Mouse (Mus musculus) frontal cortex, postnatal 36 days (tissue): Measurements from ENCODE around the gene Ccnb2.
"Not testable (repeated sequence)": the region's sequence is repeated elsewhere in the genome, so short reads cannot be mapped to it uniquely, and the experiment has no call there.

Experiments used
- DNase-seq, 2 experiments: peaks; one replicate each; pipeline ENCODE4 v3.0.0; 2022; ENCODE audit warnings: low spot score in 2 of 2

The Ccnb2 gene

DNA sequence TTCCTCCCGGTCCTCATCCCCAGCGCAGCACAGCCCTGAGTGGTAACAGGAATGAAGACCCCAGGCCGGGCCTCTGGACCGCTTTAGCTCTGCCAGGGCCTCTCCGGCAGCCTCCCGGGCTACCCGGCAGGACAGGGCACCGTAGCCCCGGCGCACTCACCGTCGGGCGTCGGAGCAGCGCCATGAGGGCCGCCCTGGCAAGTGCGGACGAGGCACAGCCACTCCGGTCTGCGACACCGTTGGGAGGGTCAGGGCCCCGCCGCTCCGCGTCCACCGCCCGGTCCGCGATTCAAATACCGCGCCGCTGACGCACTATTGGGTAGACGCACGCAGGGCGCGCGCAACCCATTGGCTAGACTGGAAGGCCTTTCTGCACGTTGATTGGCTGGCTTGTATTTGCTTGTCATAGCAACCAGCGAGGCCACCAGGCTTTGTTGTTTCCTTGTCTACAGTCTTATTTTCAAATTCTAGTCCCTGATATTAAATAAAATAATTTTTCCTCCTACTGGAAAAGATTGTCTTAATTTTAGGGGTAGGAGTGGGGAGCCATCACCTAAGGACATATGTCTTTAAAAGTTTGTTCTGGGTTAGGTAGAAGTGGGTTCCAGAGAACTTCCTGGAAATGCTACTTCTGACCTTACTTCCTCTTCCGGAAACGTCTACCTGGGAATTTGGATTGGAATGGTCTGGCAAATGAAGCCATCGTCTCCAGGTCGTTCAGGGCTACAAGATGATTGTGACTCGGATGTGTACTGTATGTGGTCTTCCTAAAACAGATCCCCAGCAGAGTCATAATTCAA, at the start of gene Ccnb2:
Gene Ccnb2, minus strand, starts transcription at position 291 of the 800 bp plus-strand sequence.
- DNase-seq = peak; percentile 72 to 86

DNA sequence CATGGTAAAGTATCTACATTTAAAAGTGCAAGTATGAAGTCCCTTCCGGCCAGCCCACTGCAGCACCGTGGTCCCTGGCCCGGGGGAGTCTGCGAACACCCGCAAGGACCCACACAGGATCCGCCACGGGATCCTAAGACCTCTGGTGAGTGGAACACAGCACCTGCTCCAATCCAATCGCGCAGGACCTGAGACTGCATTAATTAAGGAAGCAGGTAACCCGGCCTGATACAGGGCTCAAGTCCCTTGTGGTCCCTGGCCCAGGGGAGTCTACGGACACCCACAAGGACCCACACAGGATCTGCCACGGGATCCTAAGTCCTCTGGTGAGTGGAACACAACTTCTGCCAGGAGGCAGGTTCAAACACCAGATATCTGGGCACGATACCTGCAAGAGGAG, 41.7 kb upstream of the Ccnb2 start:
- DNase-seq = not testable (repeated sequence)

DNA sequence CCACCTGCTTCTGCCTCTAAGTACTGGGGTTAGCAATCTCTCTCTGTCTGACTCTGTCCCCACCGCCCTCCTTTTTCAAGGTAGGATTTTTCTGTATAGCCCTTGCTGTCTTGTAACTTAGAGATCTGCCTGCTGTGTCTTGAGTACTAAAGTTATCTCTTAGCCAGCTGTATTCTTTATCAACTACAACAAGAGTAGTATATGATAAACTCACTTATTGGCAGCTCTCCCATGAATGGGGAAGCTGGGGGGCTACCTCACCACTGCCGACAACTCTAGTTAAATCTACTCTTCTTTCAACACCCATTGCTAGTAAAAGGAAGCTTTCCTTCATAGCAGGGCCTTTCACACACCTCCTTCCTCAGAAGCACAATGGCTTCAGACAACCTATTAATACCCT, 31.0 kb upstream of the Ccnb2 start:
- no peak for DNase-seq

DNA sequence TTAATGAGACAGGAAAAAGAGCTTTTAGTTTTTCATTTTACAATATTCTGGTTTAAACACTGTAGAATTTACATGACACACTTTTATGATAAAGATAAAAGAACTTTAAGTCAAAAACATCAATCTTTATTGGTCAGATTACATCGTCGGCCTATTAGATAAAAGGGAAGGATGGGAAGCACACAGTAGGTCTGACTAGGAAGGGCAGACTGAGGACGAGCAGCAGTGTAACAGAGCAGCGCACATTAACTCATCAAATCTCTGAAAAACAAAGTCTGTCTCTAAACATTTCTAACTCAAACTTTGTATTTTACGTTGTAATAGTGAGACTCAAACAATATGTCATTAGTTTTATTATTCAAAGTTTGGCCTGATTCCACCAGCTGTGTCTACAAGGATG, 27.7 kb upstream of the Ccnb2 start:
- DNase-seq = no peak

DNA sequence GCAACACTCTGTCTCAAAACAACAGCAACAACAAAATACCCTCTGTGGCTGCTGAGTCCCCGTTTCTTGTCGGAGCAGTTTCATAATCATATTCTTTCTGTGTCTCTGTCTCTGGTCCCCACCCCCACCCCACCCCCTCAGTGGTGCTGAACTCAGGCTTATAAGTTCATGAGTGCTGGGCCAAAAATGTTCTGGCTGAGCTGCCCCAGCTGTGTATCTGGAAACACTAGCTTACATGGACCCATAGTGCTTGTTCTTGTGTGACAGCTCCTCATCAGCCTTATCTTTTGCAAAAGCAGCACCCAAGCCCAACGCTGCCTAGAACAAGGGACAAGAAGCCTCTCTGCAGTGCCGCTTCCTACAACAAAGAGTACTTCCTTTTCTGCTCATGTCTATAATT, 18.6 kb upstream of the Ccnb2 start:
- DNase-seq = no peak

DNA sequence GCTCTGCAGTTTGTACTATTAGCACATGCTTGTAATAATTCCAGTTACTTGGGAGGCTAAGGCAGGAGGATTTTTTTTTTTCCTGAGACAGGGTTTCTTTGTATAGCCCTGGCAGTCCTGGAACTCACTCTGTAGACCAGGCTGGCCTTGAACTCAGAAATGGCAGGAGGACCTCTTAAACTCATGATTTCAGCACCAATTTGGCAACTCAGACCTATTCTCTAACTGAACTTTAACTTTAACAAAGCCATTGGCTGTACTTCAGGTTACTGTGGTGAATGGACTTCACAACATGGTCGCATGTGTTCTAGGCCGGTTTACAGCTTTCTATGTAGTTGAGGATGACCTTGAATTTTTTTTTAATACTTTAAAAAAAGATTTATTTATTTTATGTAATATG, 1.3 kb upstream of the Ccnb2 start:
- DNase-seq = no peak

DNA sequence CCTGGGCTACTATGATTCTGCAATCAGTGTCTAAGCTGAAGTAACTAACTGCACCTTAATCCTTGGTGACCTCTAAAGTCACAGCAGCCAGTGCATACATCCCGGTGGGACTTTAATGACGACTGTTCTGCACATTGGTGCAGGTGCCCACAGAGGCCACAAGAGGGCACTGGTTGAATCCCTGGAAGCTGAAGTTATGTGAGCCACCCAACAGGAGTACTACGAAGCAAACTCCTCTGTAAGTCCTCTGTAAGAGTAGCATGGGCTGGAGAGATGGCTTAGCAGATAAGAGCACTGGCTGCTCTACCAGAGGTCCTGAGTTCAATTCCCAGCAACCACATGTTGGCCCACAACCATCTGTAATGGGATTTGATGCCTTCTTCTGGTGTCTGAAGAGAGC, 4.9 kb downstream of the Ccnb2 start:
- DNase-seq = no peak

DNA sequence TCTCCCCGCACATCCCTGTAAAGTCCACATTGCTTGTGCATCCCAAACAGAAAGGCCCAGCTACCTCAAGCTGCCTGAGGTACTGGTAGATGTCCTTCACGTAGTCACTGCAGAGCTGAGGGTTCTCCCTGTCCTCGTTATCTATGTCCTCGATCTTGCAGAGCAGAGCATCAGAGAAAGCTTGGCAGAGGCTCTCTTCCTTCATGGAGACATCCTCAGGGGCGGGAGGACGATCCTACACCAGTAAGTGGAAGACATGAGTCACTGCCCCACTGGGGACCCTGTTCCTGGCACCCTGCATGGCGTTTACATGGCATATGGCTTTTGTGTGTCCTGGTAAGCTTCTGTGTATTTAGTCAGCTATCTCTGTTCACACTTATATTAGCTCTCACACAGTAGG, 8.3 kb downstream of the Ccnb2 start:
- no peak for DNase-seq

DNA sequence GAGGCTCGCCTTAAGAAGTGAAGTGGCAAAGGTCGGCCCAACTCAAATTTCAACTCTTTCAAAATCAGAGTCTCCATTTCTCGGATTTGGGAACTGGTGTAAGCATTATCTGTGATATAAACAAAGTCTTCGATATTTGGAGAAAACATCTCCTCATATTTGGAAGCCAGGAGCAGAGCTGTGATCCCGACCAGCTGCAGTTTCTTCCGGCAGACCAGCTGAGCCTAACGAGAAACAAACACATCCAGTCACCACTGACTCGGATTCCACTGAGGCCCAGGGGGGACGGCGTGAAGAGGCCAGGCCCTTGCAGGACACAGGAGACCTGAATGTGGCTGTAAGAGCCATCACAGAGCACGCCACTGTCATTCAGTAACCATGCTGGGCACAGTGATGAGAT, 10.7 kb downstream of the Ccnb2 start:
- DNase-seq = no peak

DNA sequence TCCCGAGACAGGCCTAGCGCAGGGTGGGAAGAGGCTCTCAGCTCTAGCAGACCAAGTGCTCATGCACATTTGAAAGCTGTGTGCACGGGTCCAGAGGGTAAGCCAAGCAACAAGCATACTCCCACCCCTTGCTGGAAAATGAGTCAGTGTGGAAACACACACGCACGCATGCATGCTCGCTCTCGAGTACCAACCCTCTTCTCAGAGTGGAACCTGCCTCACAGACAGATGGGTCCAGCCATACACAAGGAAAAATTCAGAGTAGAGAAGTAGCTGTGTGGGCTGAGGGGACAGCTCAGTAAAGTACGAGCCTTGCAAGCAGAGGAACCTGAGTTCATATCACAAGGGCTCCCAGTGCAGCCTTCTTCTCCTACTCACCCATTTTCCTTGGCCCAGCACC, 11.6 kb downstream of the Ccnb2 start:
- no peak for DNase-seq

DNA sequence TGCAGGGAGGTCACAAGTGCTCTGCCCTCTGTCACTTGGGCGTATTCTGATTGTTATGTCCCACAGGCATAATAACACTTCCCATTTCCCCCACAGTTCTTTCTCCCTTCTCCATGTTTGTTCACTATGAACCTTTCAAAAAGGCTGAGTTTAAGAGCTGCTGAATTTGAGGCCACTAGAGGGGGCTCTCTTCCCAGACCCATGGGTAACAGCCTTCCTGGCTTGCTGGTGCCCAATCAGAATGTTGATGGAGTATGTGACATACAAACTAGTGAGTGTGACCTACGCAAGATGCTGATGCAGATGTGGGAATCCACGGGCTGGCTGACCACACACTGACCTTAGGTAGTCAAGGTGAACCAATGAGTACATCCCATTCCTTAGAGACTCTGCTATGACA, 12.6 kb downstream of the Ccnb2 start:
- no peak for DNase-seq

DNA sequence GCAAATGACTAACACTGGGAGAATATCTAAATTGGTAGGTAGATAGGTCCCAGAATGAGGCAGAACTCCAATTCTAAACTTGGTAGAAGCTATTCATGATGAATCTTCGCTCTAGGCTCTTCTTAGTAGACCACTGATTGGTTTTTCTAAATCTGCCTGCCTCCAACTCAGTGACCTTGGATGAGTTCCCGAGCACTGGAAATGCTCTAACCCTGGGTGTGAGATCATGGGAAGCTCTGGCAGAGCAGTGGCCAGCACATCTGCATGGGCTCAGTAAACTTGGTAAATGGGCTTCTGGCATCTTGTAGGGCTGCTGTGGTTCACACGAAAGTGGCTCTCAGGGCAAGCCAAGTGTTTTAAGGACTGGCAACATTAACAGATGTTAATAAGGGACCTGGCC, 14.8 kb downstream of the Ccnb2 start:
- no peak for DNase-seq

DNA sequence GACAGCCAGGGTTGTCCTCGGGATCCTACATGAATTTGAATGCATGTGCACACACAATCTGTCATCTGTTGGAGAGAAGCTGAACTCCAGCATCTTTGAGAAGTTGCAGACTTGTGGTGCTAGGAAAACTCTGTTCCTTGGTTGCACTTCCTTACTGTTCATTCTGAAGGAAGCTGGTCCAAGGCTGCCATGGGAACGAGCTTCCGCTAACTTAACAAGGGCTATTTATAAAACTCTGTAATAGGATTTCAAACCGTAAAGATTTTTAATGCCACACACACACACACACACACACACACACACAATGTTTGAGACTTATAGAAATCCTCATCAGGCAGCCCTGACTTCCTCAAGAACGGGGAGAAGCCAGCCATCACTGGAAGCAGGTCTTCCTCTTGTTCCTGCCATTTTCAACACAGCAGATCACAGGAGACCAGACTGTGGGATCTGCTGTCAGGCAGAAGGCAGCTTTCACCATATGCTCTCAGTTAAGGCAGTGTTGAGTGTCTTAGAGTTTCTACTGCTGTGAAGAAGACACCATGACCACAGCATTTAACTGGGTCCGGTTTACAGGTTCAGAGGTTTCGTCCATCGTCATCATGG, 19.3 kb downstream of the Ccnb2 start:
- DNase-seq = peak in 1 of 2 experiments; percentile 40

DNA sequence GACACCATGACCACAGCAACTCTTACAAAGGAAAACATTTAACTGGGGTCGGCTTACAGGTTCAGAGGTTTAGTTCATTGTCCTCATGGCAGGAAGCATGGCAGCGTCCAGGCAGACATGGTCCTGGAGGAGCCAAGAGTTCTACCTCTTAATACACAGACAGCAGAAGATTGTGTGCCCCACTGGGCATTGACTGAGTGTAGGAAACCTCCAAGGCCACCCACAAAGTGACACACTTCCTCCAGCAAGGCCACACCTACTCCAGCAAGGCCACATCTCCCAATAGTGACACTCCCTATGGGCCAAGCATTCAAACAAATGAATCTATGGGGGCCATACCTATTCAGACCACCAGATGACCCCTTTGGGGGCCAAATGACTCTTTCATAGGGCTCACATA, 25.3 kb downstream of the Ccnb2 start:
- DNase-seq = no peak

DNA sequence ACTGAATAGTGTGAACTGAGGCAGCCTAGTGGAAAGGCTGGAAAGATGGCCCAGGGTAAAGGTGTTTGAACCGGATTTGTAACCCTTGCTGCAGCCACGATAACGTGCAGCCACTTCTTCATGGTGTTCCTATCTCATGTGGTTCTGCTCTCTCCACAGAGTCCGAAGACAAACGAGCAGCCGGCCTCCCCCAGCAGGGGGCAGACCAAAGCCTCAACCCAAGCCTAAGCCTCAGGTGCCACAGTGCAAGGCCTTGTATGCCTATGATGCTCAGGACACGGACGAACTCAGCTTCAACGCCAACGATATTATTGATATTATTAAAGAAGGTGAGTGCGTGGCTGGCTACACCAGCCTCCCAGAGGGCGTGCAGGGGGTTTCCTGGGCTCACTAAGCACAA, 25.7 kb downstream of the Ccnb2 start:
- no peak for DNase-seq

DNA sequence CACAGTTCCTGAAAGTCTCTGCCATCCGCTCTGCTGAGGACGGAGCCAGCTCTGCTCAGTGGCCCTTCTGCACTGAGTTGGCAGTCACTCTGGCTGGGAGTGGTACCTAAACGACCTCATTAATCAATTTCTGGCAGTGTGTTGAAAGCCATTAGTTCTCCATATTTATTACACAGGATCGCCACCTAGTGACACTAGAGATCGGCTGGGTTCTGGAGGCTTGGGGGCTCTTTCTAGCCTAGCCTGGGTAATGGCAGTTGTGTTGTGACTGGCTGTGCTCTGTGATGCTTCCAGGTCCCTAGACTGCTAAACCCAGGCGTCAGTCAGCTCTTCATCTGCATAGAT, 28.8 kb downstream of the Ccnb2 start:
- DNase-seq = peak; percentile 32 to 50

DNA sequence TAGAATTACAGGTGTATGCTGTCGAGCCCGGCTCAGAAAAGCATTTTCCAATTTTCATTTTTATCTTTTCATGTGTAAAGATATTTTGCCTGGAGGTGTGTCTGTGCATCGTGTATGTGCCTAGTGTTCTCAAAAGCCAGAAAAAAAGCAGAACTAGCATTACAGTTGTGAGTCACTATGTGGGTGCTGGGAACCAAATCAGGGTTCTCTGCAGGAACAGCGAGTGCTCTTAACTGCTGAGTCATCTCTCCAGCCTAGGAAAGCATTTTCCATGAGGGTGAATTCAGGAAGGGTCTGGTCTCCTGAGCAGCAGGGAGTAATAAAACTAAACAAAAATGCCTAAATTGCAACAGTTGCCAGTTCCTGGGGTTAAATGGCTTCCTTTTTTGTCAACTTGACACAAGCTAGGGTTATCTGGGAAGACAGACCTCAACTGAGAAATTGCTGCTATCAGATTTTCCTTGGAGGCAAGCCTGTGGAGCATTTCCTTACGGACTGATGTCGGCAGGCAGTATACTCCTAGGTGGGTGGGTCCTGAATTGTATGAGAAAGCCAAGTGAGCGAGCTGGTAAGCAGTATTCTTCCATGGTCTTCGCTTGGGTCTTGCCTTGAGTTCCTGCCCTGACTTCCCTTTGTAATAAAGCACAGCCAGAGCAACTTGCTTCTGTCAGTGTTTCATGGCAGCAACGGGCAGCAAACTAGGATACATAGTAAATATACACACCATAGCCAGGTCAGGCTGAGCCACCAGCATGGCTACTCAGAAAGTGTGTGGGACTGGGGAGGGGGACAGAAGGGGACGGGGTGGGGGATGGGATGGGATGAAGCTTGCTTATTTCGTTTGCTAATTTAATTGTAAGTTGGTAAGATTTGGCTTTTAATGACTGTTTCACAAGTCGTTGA, 29.4 kb downstream of the Ccnb2 start:
- no peak for DNase-seq

DNA sequence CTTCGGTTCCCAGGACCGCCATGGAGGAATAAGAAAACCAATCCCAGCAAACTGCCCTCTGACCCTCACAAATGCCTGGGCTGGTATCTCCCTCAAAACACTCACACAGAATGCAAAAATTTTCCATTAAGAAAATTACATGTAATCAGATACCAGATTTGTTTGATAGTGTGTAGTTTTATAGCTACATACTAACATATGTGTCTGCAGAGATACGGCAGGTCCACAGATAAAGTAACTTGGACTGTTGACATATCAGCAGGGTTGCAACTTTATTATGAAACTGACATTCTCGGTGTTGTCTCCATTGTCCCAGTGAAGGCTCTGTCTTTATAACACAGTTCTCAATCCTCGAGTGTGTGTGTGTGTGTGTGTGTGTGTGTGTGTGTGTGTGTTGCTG, 30.3 kb downstream of the Ccnb2 start:
- DNase-seq = no peak

DNA sequence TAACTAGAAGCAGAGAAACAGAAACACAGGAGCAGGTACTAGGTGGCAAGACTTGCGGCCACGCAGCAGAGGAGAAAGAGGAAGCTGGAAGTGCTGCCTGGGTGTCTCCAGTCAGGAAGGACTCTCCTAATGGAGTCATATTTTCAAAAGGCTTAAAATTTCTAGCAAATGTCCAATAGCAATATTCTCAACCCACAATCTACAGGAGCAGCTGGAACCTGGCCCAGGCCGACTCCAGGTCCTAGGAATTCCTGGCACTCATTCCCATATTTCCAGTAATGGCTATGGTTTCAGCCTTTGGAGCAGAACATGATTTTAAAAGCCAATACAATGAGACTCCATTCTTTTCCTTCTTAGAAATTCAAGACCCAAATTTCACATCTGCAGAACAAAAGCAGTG, 31.8 kb downstream of the Ccnb2 start:
- no peak for DNase-seq

DNA sequence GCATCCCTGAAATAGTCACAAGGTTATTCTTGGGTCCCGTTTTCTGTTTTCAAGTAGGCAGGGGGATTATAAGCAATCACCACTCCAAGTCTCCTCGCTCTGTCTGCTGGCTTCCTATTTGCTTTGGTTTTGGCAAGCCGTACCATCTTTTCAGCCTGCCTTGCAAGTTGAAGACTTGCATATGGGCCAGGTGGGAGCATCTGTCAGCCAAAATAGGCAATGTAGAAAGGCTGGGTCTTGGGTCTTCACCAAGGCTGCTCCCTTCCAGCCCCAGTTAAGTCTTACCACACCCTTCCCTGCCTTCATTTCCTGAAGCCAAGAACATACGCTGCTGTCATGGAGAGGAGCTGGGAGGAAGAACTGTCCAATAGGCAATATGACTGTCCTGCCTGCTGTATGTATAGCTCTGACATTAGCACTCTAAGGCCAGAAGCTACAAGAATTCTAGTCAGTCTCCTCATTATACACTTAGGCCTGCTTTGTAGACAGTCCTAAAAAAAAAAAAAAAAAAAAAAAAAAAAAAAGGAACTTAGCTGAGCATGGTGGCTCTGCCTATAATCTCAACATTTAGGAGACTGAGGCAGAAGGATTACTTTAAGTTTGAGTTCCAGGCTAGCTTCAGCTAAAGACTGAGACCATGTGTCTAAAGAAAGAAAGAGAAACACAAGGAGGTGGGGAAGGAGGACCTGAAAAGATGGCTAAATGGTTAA, 33.8 kb downstream of the Ccnb2 start:
- DNase-seq = no peak

DNA sequence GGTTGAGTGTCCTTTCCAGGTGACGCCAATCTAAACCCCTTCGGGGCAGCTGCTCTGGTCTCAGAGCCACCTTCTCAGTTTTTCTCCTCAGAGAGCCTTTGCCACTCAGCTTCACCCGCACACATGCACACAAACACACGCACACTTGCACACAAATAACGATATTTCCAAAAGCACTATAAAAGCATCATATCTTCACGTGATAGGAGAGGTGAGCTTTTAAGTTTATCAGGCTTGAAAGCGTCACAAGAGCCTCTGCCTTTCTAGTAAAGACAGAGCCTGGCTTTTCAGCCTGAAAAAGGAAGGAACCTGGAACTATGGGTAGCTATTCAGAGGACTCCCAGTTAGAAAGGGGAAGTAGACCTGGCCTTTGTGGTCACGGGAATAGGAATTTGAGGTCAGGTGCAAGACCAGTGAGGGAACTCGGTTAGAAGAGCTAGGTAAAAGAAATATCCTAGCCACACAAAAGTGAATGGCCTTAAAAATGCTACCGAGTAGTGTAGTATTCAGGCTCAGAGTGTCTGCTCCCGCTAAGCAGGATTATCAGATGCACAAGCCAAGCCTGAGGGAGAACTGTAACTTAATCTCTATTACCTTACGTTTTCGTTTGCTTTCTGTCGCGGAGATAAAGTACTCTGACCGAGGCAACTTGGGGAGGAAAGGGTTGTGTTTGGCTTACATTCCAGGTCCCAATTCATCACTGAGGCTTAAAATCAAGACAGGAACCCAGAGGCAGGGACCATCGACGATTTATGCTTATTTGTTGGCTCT, 36.2 kb downstream of the Ccnb2 start:
- DNase-seq = no peak
